Mouse (Mus musculus): ENCODE results near the gene Tspan18. TPM values are rescaled to one million over a fixed set of nuclear protein-coding genes. Genes with fewer than 3 reads are reported as not detected.

Gene Tspan18
- polyA plus RNA-seq, 1 experiment from 2014 or later = 30.3 TPM

DNA sequence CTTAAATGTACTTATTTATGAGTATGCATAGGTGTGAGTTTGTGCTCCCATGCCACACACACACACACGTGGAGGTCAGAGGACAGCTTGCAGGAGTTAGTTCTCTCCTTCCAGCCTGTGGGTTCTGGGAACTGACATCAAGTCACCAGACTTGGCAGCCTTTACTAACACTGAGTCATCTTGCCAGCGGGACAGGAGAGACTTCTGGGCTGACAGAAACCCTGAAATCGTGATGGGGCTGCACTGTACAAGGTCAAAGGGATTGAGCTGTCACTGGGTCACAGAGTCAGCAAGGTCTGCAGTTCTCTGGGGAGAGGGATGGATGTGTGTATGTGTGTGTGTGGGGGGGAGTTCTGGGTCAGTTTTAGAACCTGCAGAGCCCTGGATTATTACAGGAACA, 36.6 kb downstream of the Tspan18 start:
- H3K4me2 ChIP-seq (replicated peaks; ENCODE audit: low read depth, low read length) = no peak overlapping the region
- H3K27me3 ChIP-seq (ENCODE audit: control insufficient read depth, insufficient read depth, low read length) = no peaks in the 10 kb centered on the region
- H3K9ac ChIP-seq (replicated peaks; ENCODE audit: low read depth, low read length) = no peak overlapping the region
- no peak overlapping the region for H3K27ac ChIP-seq (ENCODE audit: low read length)
- WGBS = 70% methylated on average over 3 of the region's 3 CpGs
- H3K36me3 ChIP-seq (ENCODE audit: control insufficient read depth, insufficient read depth, low read length) = no peaks in the 10 kb centered on the region
- H3K4me3 ChIP-seq (ENCODE audit: low read depth, low read length) = no peak overlapping the region
- no peak for ATAC-seq (ENCODE audit: insufficient number of reproducible peaks, insufficient read depth, low FRiP score, low read depth)
- H3K9me3 ChIP-seq (ENCODE audit: control insufficient read depth, low read depth, low read length) = 0 out of 2 replicates have a peak, but pooled peaks cover 3% of the 10 kb centered on the region
- no peaks in the 10 kb centered on the region for H3K4me1 ChIP-seq (ENCODE audit: control insufficient read depth, insufficient read depth, low read length)

GRCm38 (mm10) chr2:93291186-93291926, 42.9 kb downstream of the Tspan18 start:
- no peak overlapping the region for H3K9ac ChIP-seq (replicated peaks; ENCODE audit: low read depth, low read length)
- H3K27ac ChIP-seq (ENCODE audit: low read length) = no peak overlapping the region
- no peak overlapping the region for H3K4me3 ChIP-seq (ENCODE audit: low read depth, low read length)
- 0 out of 2 replicates have a peak, but pooled peaks cover 3% of the 10 kb centered on the region for H3K9me3 ChIP-seq (ENCODE audit: control insufficient read depth, low read depth, low read length)
- ATAC-seq (ENCODE audit: insufficient number of reproducible peaks, insufficient read depth, low FRiP score, low read depth) = no peak
- H3K27me3 ChIP-seq (ENCODE audit: control insufficient read depth, insufficient read depth, low read length) = no peaks in the 10 kb centered on the region
- 77% methylated on average over 13 of the region's 13 CpGs for WGBS
- H3K36me3 ChIP-seq (ENCODE audit: control insufficient read depth, insufficient read depth, low read length) = no peaks in the 10 kb centered on the region
- H3K4me2 ChIP-seq (replicated peaks; ENCODE audit: low read depth, low read length) = no peak overlapping the region
- peaks cover 6% of the 10 kb centered on the region; the same call in 1 of the 2 replicates for H3K4me1 ChIP-seq (ENCODE audit: control insufficient read depth, insufficient read depth, low read length)

- no peak overlapping the region for H3K27ac ChIP-seq (ENCODE audit: low read length)
- no peak overlapping the region for H3K9ac ChIP-seq (replicated peaks; ENCODE audit: low read depth, low read length)
- H3K36me3 ChIP-seq (ENCODE audit: control insufficient read depth, insufficient read depth, low read length) = no peaks in the 10 kb centered on the region
- no peak overlapping the region for H3K4me3 ChIP-seq (ENCODE audit: low read depth, low read length)
- 39% methylated on average over 7 of the region's 7 CpGs for WGBS
- H3K9me3 ChIP-seq (ENCODE audit: control insufficient read depth, low read depth, low read length) = 0 out of 2 replicates have a peak, but pooled peaks cover 3% of the 10 kb centered on the region
- peaks cover 12% of the 10 kb centered on the region; the same call in 1 of the 2 replicates for H3K4me1 ChIP-seq (ENCODE audit: control insufficient read depth, insufficient read depth, low read length)
- no peak for ATAC-seq (ENCODE audit: insufficient number of reproducible peaks, insufficient read depth, low FRiP score, low read depth)
- no peak overlapping the region for H3K4me2 ChIP-seq (replicated peaks; ENCODE audit: low read depth, low read length)
- no peaks in the 10 kb centered on the region for H3K27me3 ChIP-seq (ENCODE audit: control insufficient read depth, insufficient read depth, low read length)
Measured at GRCm38 (mm10) chr2:93290345-93291118, 43.8 kb downstream of the Tspan18 start.

GRCm38 (mm10) chr2:93289161-93289560, 45.1 kb downstream of the Tspan18 start:
- ATAC-seq (ENCODE audit: insufficient number of reproducible peaks, insufficient read depth, low FRiP score, low read depth) = no peak
- H3K27me3 ChIP-seq (ENCODE audit: control insufficient read depth, insufficient read depth, low read length) = no peaks in the 10 kb centered on the region
- 65% methylated on average over 10 of the region's 10 CpGs for WGBS
- H3K4me1 ChIP-seq (ENCODE audit: control insufficient read depth, insufficient read depth, low read length) = peaks cover 23% of the 10 kb centered on the region; the same call in 1 of the 2 replicates
- no peaks in the 10 kb centered on the region for H3K36me3 ChIP-seq (ENCODE audit: control insufficient read depth, insufficient read depth, low read length)
- H3K4me2 ChIP-seq (replicated peaks; ENCODE audit: low read depth, low read length) = no peak overlapping the region
- H3K4me3 ChIP-seq (ENCODE audit: low read depth, low read length) = no peak overlapping the region
- no peak overlapping the region for H3K27ac ChIP-seq (ENCODE audit: low read length)
- H3K9ac ChIP-seq (replicated peaks; ENCODE audit: low read depth, low read length) = no peak overlapping the region
- H3K9me3 ChIP-seq (ENCODE audit: control insufficient read depth, low read depth, low read length) = 0 out of 2 replicates have a peak, but pooled peaks cover 3% of the 10 kb centered on the region

DNA sequence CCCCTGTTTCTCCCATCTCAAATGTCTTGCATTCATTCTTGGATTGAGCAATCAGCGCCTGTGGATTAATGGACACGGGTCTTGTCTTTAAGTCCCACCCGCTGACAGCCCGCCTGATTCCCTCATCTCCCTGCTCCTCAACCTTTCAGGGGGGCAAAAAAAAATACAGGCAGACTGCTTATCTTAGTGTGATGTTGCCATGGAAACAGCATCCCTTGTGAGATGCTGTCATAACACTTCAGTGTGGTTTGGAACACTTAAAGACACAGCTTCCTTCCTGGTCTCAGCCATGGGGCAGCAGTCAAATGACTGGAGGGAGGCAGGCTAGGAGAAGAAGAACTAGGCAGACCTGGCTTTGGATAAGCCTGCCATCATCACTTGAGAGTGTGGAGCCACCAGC, 47.0 kb downstream of the Tspan18 start:
- Histone ChIP-seq H3K36me3 (ENCODE audit: control insufficient read depth, insufficient read depth, low read length) (no peaks in the 10 kb centered on the region), H3K27me3 (ENCODE audit: control insufficient read depth, insufficient read depth, low read length) (no peaks in the 10 kb centered on the region), H3K4me3 (ENCODE audit: low read depth, low read length) (no peak overlapping the region), H3K27ac (ENCODE audit: low read length) (no peak overlapping the region), H3K9ac (replicated peaks; ENCODE audit: low read depth, low read length) (no peak overlapping the region), H3K4me2 (replicated peaks; ENCODE audit: low read depth, low read length) (no peak overlapping the region), H3K4me1 (ENCODE audit: control insufficient read depth, insufficient read depth, low read length) (peaks cover 39% of the 10 kb centered on the region), H3K9me3 (ENCODE audit: control insufficient read depth, low read depth, low read length) (no peaks in the 10 kb centered on the region)
- no peak for ATAC-seq (ENCODE audit: insufficient number of reproducible peaks, insufficient read depth, low FRiP score, low read depth)
- 52% methylated on average over 4 of the region's 4 CpGs for WGBS

GRCm38 (mm10) chr2:93286742-93287141, 47.6 kb downstream of the Tspan18 start:
- 50% methylated on average over 4 of the region's 4 CpGs for WGBS

GRCm38 (mm10) chr2:93286321-93286720, 48.0 kb downstream of the Tspan18 start:
- WGBS = 47% methylated on average over 2 of the region's 2 CpGs
- ATAC-seq (ENCODE audit: insufficient number of reproducible peaks, insufficient read depth, low FRiP score, low read depth) = no peak
- no peaks in the 10 kb centered on the region for H3K27me3 ChIP-seq (ENCODE audit: control insufficient read depth, insufficient read depth, low read length)
- H3K4me3 ChIP-seq (ENCODE audit: low read depth, low read length) = no peak overlapping the region
- H3K9me3 ChIP-seq (ENCODE audit: control insufficient read depth, low read depth, low read length) = no peaks in the 10 kb centered on the region
- H3K4me1 ChIP-seq (ENCODE audit: control insufficient read depth, insufficient read depth, low read length) = peaks cover 44% of the 10 kb centered on the region
- H3K27ac ChIP-seq (ENCODE audit: low read length) = no peak overlapping the region
- no peaks in the 10 kb centered on the region for H3K36me3 ChIP-seq (ENCODE audit: control insufficient read depth, insufficient read depth, low read length)
- H3K4me2 ChIP-seq (replicated peaks; ENCODE audit: low read depth, low read length) = no peak overlapping the region
- H3K9ac ChIP-seq (replicated peaks; ENCODE audit: low read depth, low read length) = no peak overlapping the region

More at GRCm38 (mm10) chr2:93286742-93287141, 47.6 kb downstream of the Tspan18 start:
- Histone ChIP-seq H3K27me3 (ENCODE audit: control insufficient read depth, insufficient read depth, low read length) (no peaks in the 10 kb centered on the region), H3K4me2 (replicated peaks; ENCODE audit: low read depth, low read length) (no peak overlapping the region), H3K27ac (ENCODE audit: low read length) (no peak overlapping the region), H3K9ac (replicated peaks; ENCODE audit: low read depth, low read length) (no peak overlapping the region), H3K9me3 (ENCODE audit: control insufficient read depth, low read depth, low read length) (no peaks in the 10 kb centered on the region), H3K4me1 (ENCODE audit: control insufficient read depth, insufficient read depth, low read length) (peaks cover 44% of the 10 kb centered on the region), H3K4me3 (ENCODE audit: low read depth, low read length) (no peak overlapping the region), H3K36me3 (ENCODE audit: control insufficient read depth, insufficient read depth, low read length) (no peaks in the 10 kb centered on the region)
- no peak for ATAC-seq (ENCODE audit: insufficient number of reproducible peaks, insufficient read depth, low FRiP score, low read depth)

DNA sequence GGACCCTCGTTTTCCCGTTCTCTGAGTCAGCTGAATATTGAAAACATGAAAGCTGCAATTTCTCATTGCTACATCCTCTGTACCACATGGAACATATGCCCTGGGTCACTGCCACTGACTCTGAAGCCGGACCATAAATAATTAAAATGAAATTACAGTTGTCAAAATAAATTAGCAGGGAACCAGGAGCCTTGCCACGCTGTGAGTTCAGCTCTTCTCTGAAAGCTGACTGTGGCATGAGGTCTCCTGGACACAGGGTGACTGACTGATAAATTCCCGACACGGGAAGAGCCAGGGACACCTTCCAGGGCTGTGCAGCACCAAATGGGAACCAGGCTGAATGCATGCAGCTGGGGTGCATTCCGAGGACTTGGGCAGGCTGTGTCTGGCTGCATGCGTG, 48.5 kb downstream of the Tspan18 start:
- ATAC-seq (ENCODE audit: insufficient number of reproducible peaks, insufficient read depth, low FRiP score, low read depth) = no peak
- Histone ChIP-seq H3K4me3 (ENCODE audit: low read depth, low read length) (no peak overlapping the region), H3K27ac (ENCODE audit: low read length) (no peak overlapping the region), H3K9me3 (ENCODE audit: control insufficient read depth, low read depth, low read length) (no peaks in the 10 kb centered on the region), H3K4me1 (ENCODE audit: control insufficient read depth, insufficient read depth, low read length) (peaks cover 44% of the 10 kb centered on the region), H3K9ac (replicated peaks; ENCODE audit: low read depth, low read length) (no peak overlapping the region), H3K36me3 (ENCODE audit: control insufficient read depth, insufficient read depth, low read length) (no peaks in the 10 kb centered on the region), H3K27me3 (ENCODE audit: control insufficient read depth, insufficient read depth, low read length) (no peaks in the 10 kb centered on the region), H3K4me2 (replicated peaks; ENCODE audit: low read depth, low read length) (no peak overlapping the region)
- WGBS = 44% methylated on average over 8 of the region's 8 CpGs

All from stomach, embryonic 14.5 days (tissue).